Mouse (Mus musculus) lung, adult 2 months (tissue): Measurements from ENCODE around the gene Tmem87b.

Experiments
- CTCF ChIP-seq: fragments of 200-500 bp; IDR thresholded peaks from 2 replicates; pipeline ENCODE4 v1.5.1; 2011; ENCODE audit warnings: mild to moderate bottlenecking, low read length, control low read depth; ENCODE audit not compliant: insufficient read depth
- POLR2A ChIP-seq: fragments of 200-500 bp; IDR thresholded peaks from 2 replicates; pipeline ENCODE4 v1.6.1; 2011; ENCODE audit warnings: low read depth, mild to moderate bottlenecking, control low read depth, low read length, borderline replicate concordance; ENCODE audit errors: extremely low read depth

- TF ChIP-seq CTCF (no peak), POLR2A (no peak)
Observed at GRCm38 (mm10) chr2:128890661-128891335, 72.9 kb downstream of the Tmem87b start.
